Mouse (Mus musculus) spleen, adult 2 months (tissue): ENCODE data around the gene Tle4.

Source experiments
- CTCF ChIP-seq: fragments of 200-500 bp; IDR thresholded peaks from 2 replicates; pipeline ENCODE4 v1.5.1; 2011; ENCODE audit warnings: mild to moderate bottlenecking, inconsistent platforms; ENCODE audit not compliant: insufficient read depth, insufficient read length, insufficient replicate concordance; ENCODE audit errors: extremely low read depth
- POLR2A ChIP-seq: fragments of 200-500 bp; IDR thresholded peaks from 2 replicates; pipeline ENCODE4 v1.6.1; 2011; ENCODE audit warnings: low read depth, low read length, inconsistent platforms

DNA sequence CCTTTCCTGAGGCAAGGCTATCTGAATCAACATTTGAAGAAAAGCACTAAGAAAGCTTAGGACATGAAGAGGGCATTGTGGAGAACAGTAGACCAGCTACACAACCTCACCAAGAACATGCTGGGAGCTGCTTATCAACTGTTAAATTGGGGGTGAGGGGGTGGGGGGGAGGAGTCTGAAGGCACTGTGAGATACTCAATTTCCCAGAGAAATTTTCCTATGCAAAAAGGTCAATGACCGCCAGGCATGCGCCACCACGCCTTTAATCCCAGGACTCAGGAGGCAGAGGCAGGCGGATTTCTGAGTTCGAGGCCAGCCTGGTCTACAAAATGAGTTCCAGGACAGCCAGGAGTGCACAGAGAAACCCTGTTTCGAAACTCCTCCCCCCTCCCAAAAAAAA, 65.0 kb downstream of the Tle4 start:
- TF ChIP-seq CTCF (no peak), POLR2A (no peak)
